Mouse (Mus musculus) liver, adult 2 months (tissue): ENCODE data around the gene Tmem262.

ENCODE experiments used
- CTCF ChIP-seq: fragments of 200-500 bp; IDR thresholded peaks from 2 replicates; pipeline ENCODE4 v1.5.1; 2011; ENCODE audit warnings: low read depth, low read length, control low read depth
- POLR2A ChIP-seq: fragments of 200-500 bp; IDR thresholded peaks from 2 replicates; pipeline ENCODE4 v1.6.1; 2011; ENCODE audit warnings: low read length, control low read depth; ENCODE audit not compliant: insufficient read depth; ENCODE audit errors: extremely low read depth

- TF ChIP-seq POLR2A (no peak), CTCF (no peak)
Measured at GRCm38 (mm10) chr19:6070571-6071250, 9.1 kb upstream of the Tmem262 start.
